Mouse (Mus musculus): ENCODE measurements around the gene Rhd.

DNA sequence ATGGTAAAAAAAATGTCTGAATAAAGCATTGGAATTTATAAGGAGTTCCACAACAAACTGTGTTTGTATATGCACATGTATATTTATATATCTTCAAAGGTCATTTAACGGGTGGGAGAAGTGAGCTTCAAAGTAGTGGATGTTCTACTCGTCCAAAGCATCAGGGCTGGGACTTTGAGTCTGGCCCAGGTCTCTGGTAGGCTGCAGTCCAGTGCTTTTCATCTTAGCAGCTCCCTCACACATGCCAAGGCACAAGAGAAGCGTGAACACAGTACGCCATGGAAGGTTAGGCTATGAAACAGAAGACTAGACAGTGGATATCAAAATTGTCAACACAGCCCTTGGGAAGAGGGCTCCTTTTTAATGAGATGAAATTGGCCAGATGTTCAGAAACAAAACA lies 13.8 kb upstream of the Rhd start:
- no peak for TF ChIP-seq POLR2A (IDR thresholded peaks at IDR 0.05; ENCODE audit: low read depth, low read length)
- no peak for TF ChIP-seq CTCF (IDR thresholded peaks at IDR 0.05; ENCODE audit: extremely low read depth, insufficient read depth, insufficient read length, insufficient replicate concordance)

Measured in spleen, adult 2 months (tissue).